In the genomic region with DNA sequence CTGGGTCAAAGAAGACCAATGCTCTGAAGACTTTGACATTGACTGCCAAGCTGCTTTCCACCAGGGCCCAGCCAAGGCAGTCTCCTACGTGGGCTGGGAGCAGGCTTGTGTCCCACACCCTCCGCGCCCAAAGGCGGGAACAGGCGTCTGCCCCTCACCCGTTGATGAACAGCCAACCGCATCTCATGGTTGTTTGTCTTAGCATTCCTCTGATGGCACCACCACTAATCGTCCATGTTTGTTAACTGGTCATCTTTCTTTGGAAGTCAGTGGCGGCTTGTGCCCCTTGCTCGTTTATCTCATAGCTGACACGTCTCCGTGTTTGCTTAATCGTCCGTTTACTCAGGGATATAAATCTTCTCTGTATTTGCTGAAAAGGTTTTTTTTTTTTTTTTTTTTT, we compare ENCODE assay signal across 9 mouse cellular contexts. TPM values are rescaled to one million over a fixed set of nuclear protein-coding genes. Genes with fewer than 3 reads are reported as not detected.
A peak's percentile ranks its signal among the peaks of the same experiment; 100 is the strongest.
DNase-seq lines count a peak whose midpoint lies in the region; ATAC-seq lines count a peak whose summit lies in the region.
"Had no signal": no experiment of that assay in that cellular context is flagged by ENCODE, and none has a peak within 500 bp of the region (broad histone marks: within the 10 kb centered on the region; RNA-seq: fewer than 3 reads in every experiment).

No protein-coding gene starts in this region.

- H3K9me3 ChIP-seq in heart, embryonic 12.5 days (replicated peaks) = no peaks in the 10 kb centered on the region
- no peaks in the 10 kb centered on the region for H3K9me3 ChIP-seq in hindbrain, embryonic 14.5 days (ENCODE audit: control insufficient read depth, low read length)
- no peaks in the 10 kb centered on the region for H3K9me3 ChIP-seq in midbrain, embryonic 15.5 days

- H3K4me3 ChIP-seq in heart, embryonic 12.5 days = no peak overlapping the region
- H3K4me3 ChIP-seq in hindbrain, embryonic 14.5 days (replicated peaks; ENCODE audit: low read length) = no peak overlapping the region
- H3K4me3 ChIP-seq in midbrain, embryonic 15.5 days = no peak overlapping the region

- no peak overlapping the region for H3K9ac ChIP-seq in heart, embryonic 12.5 days
- H3K9ac ChIP-seq in hindbrain, embryonic 14.5 days = no peak overlapping the region
- no peak overlapping the region for H3K9ac ChIP-seq in midbrain, embryonic 15.5 days

- H3K4me1 ChIP-seq in heart, embryonic 12.5 days (replicated peaks) = peaks cover 49% of the 10 kb centered on the region
- peaks cover 20% of the 10 kb centered on the region for H3K4me1 ChIP-seq in hindbrain, embryonic 14.5 days (replicated peaks; ENCODE audit: control insufficient read depth, insufficient read depth, low read length)
- H3K4me1 ChIP-seq in midbrain, embryonic 15.5 days = peaks cover 19% of the 10 kb centered on the region

- no peaks in the 10 kb centered on the region for H3K36me3 ChIP-seq in heart, embryonic 12.5 days
- H3K36me3 ChIP-seq in hindbrain, embryonic 14.5 days (replicated peaks; ENCODE audit: control insufficient read depth, insufficient read depth) = no peaks in the 10 kb centered on the region
- H3K36me3 ChIP-seq in midbrain, embryonic 15.5 days (replicated peaks) = no peaks in the 10 kb centered on the region

- intact Hi-C loops in heart, postnatal 10 days (cut with DNase I) = no loop called here

- no peak for DNase-seq in heart, postnatal 10 days
- DNase-seq in embryo, embryonic 10.5 days (ENCODE audit: low spot score) = peak; percentile 71
- no peak for DNase-seq in hindbrain, embryonic 14.5 days (ENCODE audit: low spot score)
- DNase-seq in ovary, postnatal 14 days (ENCODE audit: low spot score) = no peak
- DNase-seq in thymus, postnatal 14 days = no peak
- DNase-seq in urinary bladder, postnatal 25 days (ENCODE audit: low spot score) = no peak

- ATAC-seq in heart, embryonic 12.5 days (ENCODE audit: insufficient number of reproducible peaks, low FRiP score) = no peak
- ATAC-seq in hindbrain, embryonic 14.5 days (ENCODE audit: low FRiP score) = no peak
- no peak for ATAC-seq in midbrain, embryonic 15.5 days (replicated peaks)

- H3K27ac ChIP-seq in heart, embryonic 12.5 days (ENCODE audit: poor library complexity, severe bottlenecking) = peak overlapping the region; percentile 43; the same call in 1 of the 2 replicates
- H3K27ac ChIP-seq in hindbrain, embryonic 14.5 days = peak overlapping the region; percentile 65
- H3K27ac ChIP-seq in midbrain, embryonic 15.5 days = peak overlapping the region; percentile 57

- no peak overlapping the region for H3K4me2 ChIP-seq in heart, embryonic 12.5 days
- H3K4me2 ChIP-seq in hindbrain, embryonic 14.5 days (replicated peaks) = no peak overlapping the region
- no peak overlapping the region for H3K4me2 ChIP-seq in midbrain, embryonic 15.5 days

- 48% methylated on average over 14 of the region's 14 CpGs for WGBS in heart, embryonic 12.5 days
- WGBS in hindbrain, embryonic 14.5 days = 25% methylated on average over 14 of the region's 14 CpGs
- 40% methylated on average over 14 of the region's 14 CpGs for WGBS in midbrain, embryonic 15.5 days

- no peaks in the 10 kb centered on the region for H3K27me3 ChIP-seq in heart, embryonic 12.5 days (replicated peaks)
- H3K27me3 ChIP-seq in hindbrain, embryonic 14.5 days (ENCODE audit: control insufficient read depth, insufficient read depth, low read length) = no peaks in the 10 kb centered on the region
- H3K27me3 ChIP-seq in midbrain, embryonic 15.5 days (replicated peaks) = no peaks in the 10 kb centered on the region

RNA-seq across cellular contexts. Expression of gene Tnnt3, which starts 10.9 kb away (rescaled TPM):
- polyA plus RNA-seq in heart, embryonic 12.5 days (2016; fragmentation: Nextera tagmentation; extraction: Ambion mirVana) = 6.4 and 9.3 TPM in 2 replicates
- total RNA-seq in heart, postnatal 10 days (2021) = 1 to 10 TPM in 1 of 2 experiments, under 1 TPM in 1; 0.67 to 1.8 TPM
- 1.2 and 1.6 TPM in 2 replicates for polyA plus RNA-seq in hindbrain, embryonic 14.5 days (2014; fragmentation: Nextera tagmentation; extraction: Ambion mirVana)
- polyA plus RNA-seq in midbrain, embryonic 15.5 days (2015; fragmentation: Nextera tagmentation; extraction: Ambion mirVana) = 1.6 TPM in 2 replicates
- total RNA-seq: granulocyte monocyte progenitor cell, adult 5-6 weeks had no signal

RNA-seq across cellular contexts. Expression of gene Mrpl23, which starts 23.0 kb away (rescaled TPM):
- 12.0 and 15.2 TPM in 2 replicates for polyA plus RNA-seq in heart, embryonic 12.5 days (2016; fragmentation: Nextera tagmentation; extraction: Ambion mirVana)
- total RNA-seq in heart, postnatal 10 days (2021) = 10 to 100 TPM in 1 of 2 experiments, 1 to 10 TPM in 1; 4.1 to 19.3 TPM
- polyA plus RNA-seq in hindbrain, embryonic 14.5 days (2014; fragmentation: Nextera tagmentation; extraction: Ambion mirVana) = 21.6 and 22.9 TPM in 2 replicates
- 22.4 and 24.0 TPM in 2 replicates for polyA plus RNA-seq in midbrain, embryonic 15.5 days (2015; fragmentation: Nextera tagmentation; extraction: Ambion mirVana)

RNA-seq across cellular contexts. Expression of gene Lsp1, which starts 48.9 kb away (rescaled TPM):
- 33.4 and 38.4 TPM in 2 replicates for polyA plus RNA-seq in heart, embryonic 12.5 days (2016; fragmentation: Nextera tagmentation; extraction: Ambion mirVana)
- total RNA-seq in heart, postnatal 10 days (2021) = 100 to 1,000 TPM; 111 to 116 TPM
- 4.8 and 8.2 TPM in 2 replicates for polyA plus RNA-seq in hindbrain, embryonic 14.5 days (2014; fragmentation: Nextera tagmentation; extraction: Ambion mirVana)
- 3.7 and 5.4 TPM in 2 replicates for polyA plus RNA-seq in midbrain, embryonic 15.5 days (2015; fragmentation: Nextera tagmentation; extraction: Ambion mirVana)
